Mouse (Mus musculus) neural tube, embryonic 15.5 days (tissue): ENCODE measurements around the gene Arid5b. TPM values are rescaled to one million over a fixed set of nuclear protein-coding genes. Genes with fewer than 3 reads are reported as not detected.
A peak's percentile ranks its signal among the peaks of the same experiment; 100 is the strongest.

ENCODE experiments used
- ATAC-seq: fragments of 200-750 bp; cut with Nextera tagmentation; 2 replicates; pipeline ENCODE4 v1.8.0; 2017; ENCODE audit warnings: mild to moderate bottlenecking, moderate TSS enrichment, moderate library complexity; ENCODE audit not compliant: low FRiP score
- H3K27ac ChIP-seq: fragments of 300-500 bp; sonication (generic); replicated peaks from 2 replicates; pipeline ENCODE4 v1.5.1; 2015; ENCODE audit warnings: mild to moderate bottlenecking, inconsistent platforms
- H3K27me3 ChIP-seq: fragments of 300-500 bp; sonication (generic); replicated peaks from 2 replicates; pipeline ENCODE4 v1.6.1; 2015; ENCODE audit warnings: inconsistent platforms
- H3K36me3 ChIP-seq: fragments of 300-500 bp; sonication (generic); 2 replicates; pipeline ENCODE4 v1.6.1; 2015; ENCODE audit warnings: inconsistent platforms
- H3K4me1 ChIP-seq: fragments of 300-500 bp; sonication (generic); 2 replicates; pipeline ENCODE4 v1.6.1; 2015; ENCODE audit warnings: inconsistent platforms
- H3K4me2 ChIP-seq: fragments of 300-500 bp; sonication (generic); 2 replicates; pipeline ENCODE4 v1.6.1; 2015; ENCODE audit warnings: inconsistent platforms, mild to moderate bottlenecking, moderate library complexity
- H3K4me3 ChIP-seq: fragments of 300-500 bp; sonication (generic); replicated peaks from 2 replicates; pipeline ENCODE4 v1.5.1; 2015; ENCODE audit warnings: mild to moderate bottlenecking, inconsistent platforms
- H3K9ac ChIP-seq: fragments of 300-500 bp; sonication (generic); replicated peaks from 2 replicates; pipeline ENCODE4 v1.6.1; 2015; ENCODE audit warnings: mild to moderate bottlenecking, inconsistent platforms
- H3K9me3 ChIP-seq: fragments of 300-500 bp; sonication (generic); replicated peaks from 2 replicates; pipeline ENCODE4 v1.6.1; 2016; ENCODE audit warnings: inconsistent platforms
- WGBS: fragments of 180-500 bp; shearing (Covaris S2); methylation state at CpG from one replicate; pipeline ENCODE4 v1.1.7; 2015; ENCODE audit warnings: mixed read lengths; 5-methylcytosine and 5-hydroxymethylcytosine counted together
- polyA plus RNA-seq: library from polyadenylated mRNA; unstranded; fragments of >200 nt; fragmentation: Nextera tagmentation; extraction: Ambion mirVana; gene quantifications from 2 replicates; pipeline ENCODE4 v1.2.1, GENCODE M21; 2015

Arid5b gene
- polyA plus RNA-seq, 1 experiment from 2014 or later, result 18.4 TPM

DNA sequence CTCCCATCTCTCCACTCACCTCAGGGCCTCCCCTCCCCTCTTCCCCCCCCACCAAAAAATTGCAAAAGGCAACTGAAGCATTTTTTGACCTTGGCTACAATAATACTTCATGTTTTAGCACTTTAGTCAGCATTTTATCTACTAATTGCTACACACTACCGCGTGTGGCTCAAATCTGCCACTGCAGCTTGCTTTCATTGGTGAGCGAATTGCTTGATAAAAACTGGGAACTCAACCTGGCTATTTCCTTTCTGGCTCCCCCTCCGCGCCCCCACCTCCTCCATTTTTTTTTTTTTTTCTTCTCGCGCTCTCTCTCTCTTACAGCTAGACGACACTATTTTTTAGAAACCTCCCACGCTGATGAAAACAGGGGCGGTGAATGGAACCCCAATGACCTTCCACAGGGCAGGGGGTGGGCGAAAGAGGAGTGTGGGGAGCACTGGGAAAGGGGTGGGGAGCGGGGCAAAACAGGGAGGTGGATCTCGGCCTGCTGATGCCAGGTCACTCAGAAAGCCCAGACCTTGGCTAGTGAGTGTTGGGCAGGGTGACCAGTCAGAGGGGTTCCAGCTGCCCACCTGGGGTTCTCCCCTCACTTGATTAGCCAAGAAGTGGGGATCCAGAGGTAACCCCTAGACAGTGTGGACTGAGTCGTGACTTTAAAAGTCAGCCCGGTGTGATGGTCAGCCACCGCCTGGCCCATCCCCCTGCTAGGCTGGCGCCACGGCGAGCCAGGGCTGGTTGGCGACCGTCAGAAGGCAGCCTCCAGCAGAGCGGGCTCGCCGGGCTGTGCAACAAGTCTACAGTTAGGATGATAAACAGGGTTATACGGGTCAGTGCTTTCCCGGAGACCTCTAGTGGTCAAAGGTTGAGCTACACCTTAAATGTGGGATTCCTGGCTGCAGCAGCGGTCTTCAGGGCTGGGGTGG is 4.2 kb upstream of the Arid5b start:
- peaks cover 30% of the 10 kb centered on the region for H3K4me1 ChIP-seq
- peak overlapping the region; percentile 23 for H3K9ac ChIP-seq
- no peaks in the 10 kb centered on the region for H3K27me3 ChIP-seq
- H3K9me3 ChIP-seq, result no peaks in the 10 kb centered on the region
- H3K4me2 ChIP-seq, result peak overlapping the region; percentile 70
- WGBS, result 2% methylated on average over 27 of the region's 27 CpGs
- peak; percentile 46 for ATAC-seq
- no peaks in the 10 kb centered on the region for H3K36me3 ChIP-seq
- H3K4me3 ChIP-seq, result peak overlapping the region; percentile 34
- H3K27ac ChIP-seq, result peak overlapping the region; percentile 56

GRCm38 (mm10) chr10:68281775-68282106 is 3.2 kb upstream of the Arid5b start:
- no peak overlapping the region for H3K4me3 ChIP-seq
- WGBS, result 17% methylated on average over 3 of the region's 3 CpGs
- H3K9ac ChIP-seq, result no peak overlapping the region
- H3K9me3 ChIP-seq, result no peaks in the 10 kb centered on the region
- peaks cover 30% of the 10 kb centered on the region for H3K4me1 ChIP-seq
- H3K27me3 ChIP-seq, result no peaks in the 10 kb centered on the region
- H3K4me2 ChIP-seq, result peak overlapping the region; percentile 70; the same call in 1 of the 2 replicates
- no peak for ATAC-seq
- H3K36me3 ChIP-seq, result no peaks in the 10 kb centered on the region
- H3K27ac ChIP-seq, result peak overlapping the region; percentile 38; the same call in 1 of the 2 replicates

GRCm38 (mm10) chr10:68281076-68281774 is 2.7 kb upstream of the Arid5b start:
- Histone ChIP-seq H3K9me3 (no peaks in the 10 kb centered on the region), H3K4me2 (peak overlapping the region; percentile 92; the same call in 1 of the 2 replicates), H3K36me3 (no peaks in the 10 kb centered on the region), H3K9ac (no peak overlapping the region), H3K4me3 (no peak overlapping the region), H3K27ac (peak overlapping the region; percentile 92), H3K27me3 (no peaks in the 10 kb centered on the region), H3K4me1 (peaks cover 32% of the 10 kb centered on the region)
- 26% methylated on average over 6 of the region's 6 CpGs for WGBS
- no peak for ATAC-seq

GRCm38 (mm10) chr10:68279516-68280501 is 1.3 kb upstream of the Arid5b start:
- Histone ChIP-seq H3K36me3 (no peaks in the 10 kb centered on the region), H3K27me3 (no peaks in the 10 kb centered on the region), H3K9ac (peak overlapping the region; percentile 64), H3K9me3 (no peaks in the 10 kb centered on the region), H3K4me1 (peaks cover 42% of the 10 kb centered on the region), H3K27ac (peak overlapping the region; percentile 92), H3K4me3 (peak overlapping the region; percentile 67), H3K4me2 (peak overlapping the region; percentile 92)
- 0 out of 2 replicates have a peak, but pooled peaks have one; percentile 32 for ATAC-seq
- under 1% methylated on average over 41 of the region's 41 CpGs for WGBS

DNA sequence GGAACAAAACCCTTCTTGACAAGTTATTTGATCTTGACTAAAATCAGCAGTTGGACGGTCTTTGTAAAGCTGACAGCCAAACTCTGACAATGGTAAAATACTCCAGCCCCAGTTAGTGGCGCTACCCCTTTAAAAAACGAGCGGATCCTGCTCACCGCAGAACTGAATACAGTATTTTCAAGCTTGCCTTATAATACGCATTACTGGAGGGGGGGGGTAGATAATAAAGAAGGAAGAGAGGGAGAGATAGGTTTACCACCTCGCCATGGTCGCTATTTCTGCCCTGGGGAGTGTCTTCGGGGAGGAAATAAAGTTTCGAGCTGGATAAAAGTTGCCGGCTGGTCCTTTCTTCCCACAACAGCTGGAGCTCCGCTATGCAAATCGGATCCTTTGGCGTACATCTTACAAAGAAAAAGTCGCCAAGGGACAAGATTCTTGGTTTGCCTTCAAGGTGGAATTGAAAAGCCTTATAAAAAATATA is 829 bp downstream of the Arid5b start:
- H3K36me3 ChIP-seq, result no peaks in the 10 kb centered on the region
- ATAC-seq, result no peak
- H3K4me2 ChIP-seq, result peak overlapping the region; percentile 92

GRCm38 (mm10) chr10:68276976-68277441 is 1.5 kb downstream of the Arid5b start:
- Histone ChIP-seq H3K4me1 (peaks cover 30% of the 10 kb centered on the region), H3K27me3 (no peaks in the 10 kb centered on the region), H3K27ac (peak overlapping the region; percentile 86), H3K9me3 (no peaks in the 10 kb centered on the region), H3K36me3 (no peaks in the 10 kb centered on the region), H3K9ac (peak overlapping the region; percentile 64), H3K4me2 (peak overlapping the region; percentile 92), H3K4me3 (peak overlapping the region; percentile 67)
- 0% methylated on average over 34 of the region's 34 CpGs for WGBS
- peak; percentile 56 for ATAC-seq

More for the DNA sequence above, 829 bp downstream of the Arid5b start:
- Histone ChIP-seq H3K9ac (peak overlapping the region; percentile 64), H3K4me3 (peak overlapping the region; percentile 67), H3K9me3 (no peaks in the 10 kb centered on the region), H3K27ac (peak overlapping the region; percentile 92), H3K4me1 (peaks cover 37% of the 10 kb centered on the region), H3K27me3 (no peaks in the 10 kb centered on the region)
- WGBS, result under 1% methylated on average over 15 of the region's 15 CpGs

DNA sequence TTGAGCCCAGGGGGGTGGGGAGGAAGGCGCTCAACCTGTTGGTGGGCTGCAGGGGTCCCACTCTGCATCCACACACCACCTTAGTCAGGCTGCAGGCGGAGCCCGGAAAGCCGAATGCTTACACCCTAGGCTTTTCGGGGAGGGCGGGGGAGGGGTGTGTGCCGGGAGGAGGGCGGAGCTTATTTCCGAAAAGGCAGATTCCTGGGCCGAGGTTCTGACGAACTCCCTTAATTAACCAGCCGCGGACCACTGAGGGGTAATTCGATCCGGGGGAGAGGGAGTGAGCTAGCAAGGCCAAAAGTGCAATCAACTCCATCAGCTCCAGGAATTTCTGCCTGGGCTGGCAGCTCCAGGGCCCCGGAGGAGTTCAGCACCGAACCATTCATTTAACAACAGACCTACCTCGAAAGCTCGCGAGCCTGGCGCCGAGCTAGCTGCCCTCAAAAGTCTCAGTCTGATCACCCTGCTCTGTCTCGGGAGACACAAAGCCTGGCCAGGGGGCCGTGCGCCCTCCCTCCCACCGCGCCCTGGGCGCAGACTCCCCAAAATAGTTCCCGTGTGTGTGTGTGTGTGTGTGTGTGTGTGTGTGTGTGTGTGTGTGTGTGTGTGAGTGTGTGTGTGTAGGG is 2.1 kb downstream of the Arid5b start:
- H3K9me3 ChIP-seq, result no peaks in the 10 kb centered on the region
- H3K4me2 ChIP-seq, result peak overlapping the region; percentile 92
- peaks cover 26% of the 10 kb centered on the region for H3K4me1 ChIP-seq
- H3K36me3 ChIP-seq, result no peaks in the 10 kb centered on the region
- no peaks in the 10 kb centered on the region for H3K27me3 ChIP-seq
- H3K4me3 ChIP-seq, result peak overlapping the region; percentile 67
- H3K9ac ChIP-seq, result peak overlapping the region; percentile 64
- WGBS, result under 1% methylated on average over 29 of the region's 29 CpGs
- peak overlapping the region; percentile 86 for H3K27ac ChIP-seq
- peak; percentile 64 for ATAC-seq

GRCm38 (mm10) chr10:68274900-68275760 is 3.4 kb downstream of the Arid5b start:
- peak overlapping the region; percentile 23; the same call in 1 of the 2 replicates for H3K27ac ChIP-seq
- H3K4me3 ChIP-seq, result peak overlapping the region; percentile 67
- H3K4me1 ChIP-seq, result peaks cover 14% of the 10 kb centered on the region
- 19% methylated on average over 18 of the region's 18 CpGs for WGBS
- H3K9ac ChIP-seq, result no peak overlapping the region
- H3K27me3 ChIP-seq, result no peaks in the 10 kb centered on the region
- H3K36me3 ChIP-seq, result no peaks in the 10 kb centered on the region
- peak overlapping the region; percentile 92 for H3K4me2 ChIP-seq
- no peaks in the 10 kb centered on the region for H3K9me3 ChIP-seq
- ATAC-seq, result no peak

GRCm38 (mm10) chr10:68269789-68270188 is 8.8 kb downstream of the Arid5b start:
- Histone ChIP-seq H3K9ac (no peak overlapping the region), H3K27me3 (no peaks in the 10 kb centered on the region), H3K9me3 (no peaks in the 10 kb centered on the region), H3K4me2 (no peak overlapping the region), H3K27ac (no peak overlapping the region), H3K36me3 (no peaks in the 10 kb centered on the region), H3K4me3 (no peak overlapping the region), H3K4me1 (peaks cover 16% of the 10 kb centered on the region)
- no peak for ATAC-seq
- 82% methylated on average over 10 of the region's 10 CpGs for WGBS

DNA sequence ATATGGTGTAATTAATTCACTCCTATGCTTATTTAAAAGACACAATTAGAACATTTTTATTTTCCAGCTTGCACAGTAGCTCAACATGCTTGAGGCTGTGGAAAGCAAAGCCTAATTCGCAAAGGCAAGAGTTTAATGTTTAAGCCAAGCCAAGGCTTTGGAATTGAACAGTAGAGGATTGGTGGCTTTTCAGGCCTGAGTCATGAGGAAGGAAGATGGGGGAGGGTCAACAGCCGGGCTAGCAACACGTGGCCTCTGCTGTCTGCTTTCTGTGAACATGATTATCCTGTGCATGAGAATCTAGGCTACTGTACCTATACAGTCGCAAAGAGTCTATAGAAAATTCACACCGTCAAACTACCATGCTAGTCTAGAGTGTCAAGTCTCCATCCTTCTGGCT is 9.9 kb downstream of the Arid5b start:
- Histone ChIP-seq H3K4me1 (peaks cover 14% of the 10 kb centered on the region), H3K36me3 (no peaks in the 10 kb centered on the region), H3K27me3 (no peaks in the 10 kb centered on the region), H3K9ac (no peak overlapping the region), H3K9me3 (no peaks in the 10 kb centered on the region), H3K4me2 (no peak overlapping the region), H3K27ac (0 out of 2 replicates have a peak overlapping the region, but pooled peaks have one; percentile 2), H3K4me3 (no peak overlapping the region)
- ATAC-seq, result 0 out of 2 replicates have a peak, but pooled peaks have one; percentile 8
- WGBS, result 70% methylated on average over 5 of the region's 5 CpGs
